Mouse (Mus musculus) spleen, postnatal 36 days (tissue): Measurements from ENCODE around the gene Ppil6.

Experiments used
- DNase-seq, 2 experiments: peaks; one replicate each; pipeline ENCODE4 v3.0.0; 2022; ENCODE audit warnings: low spot score in 2 of 2, mixed read lengths in 1 of 2

Gene Ppil6

DNA sequence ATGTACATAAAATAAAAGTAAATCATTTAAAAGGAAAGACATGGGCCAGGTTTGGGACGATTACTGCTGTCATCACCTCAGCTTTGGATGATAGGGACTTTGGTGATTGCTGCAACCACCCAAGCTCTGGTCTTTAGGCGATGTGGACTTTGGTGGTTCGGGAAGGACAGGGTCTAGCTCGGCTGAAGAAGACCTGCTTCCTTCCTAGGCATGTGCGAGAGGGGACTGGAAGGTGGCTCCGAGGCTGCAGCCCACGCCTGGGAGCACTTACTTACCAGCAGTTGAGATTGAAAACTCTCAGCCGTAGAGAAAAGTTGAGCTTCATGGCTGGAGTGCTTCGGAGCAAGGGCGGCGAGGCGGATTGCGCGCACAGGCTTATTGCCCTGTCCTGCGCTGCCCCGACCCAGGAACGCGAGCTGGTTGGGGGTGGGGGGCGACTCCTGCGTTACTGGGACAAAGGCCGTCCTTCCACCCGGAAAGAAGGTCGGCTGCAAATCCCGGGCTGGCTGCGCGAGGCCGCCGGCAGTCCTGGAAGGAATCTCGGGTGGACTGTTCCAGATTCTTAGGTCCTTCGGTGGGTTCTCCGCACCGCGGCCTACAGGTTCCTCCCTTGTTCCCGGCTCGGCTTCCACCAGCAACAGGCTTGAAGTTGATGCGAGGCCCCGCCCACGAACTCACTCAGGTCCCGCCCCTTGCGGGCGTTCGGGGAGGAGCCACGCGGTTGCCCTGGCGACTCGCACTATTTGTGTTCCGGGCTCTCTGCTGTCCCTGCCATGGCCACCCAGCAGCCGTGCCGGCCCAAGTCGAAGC is at the start of gene Ppil6, which contains the start of gene Smpd2:
TSS of gene Ppil6 (plus strand) at position 732 of the 810 bp plus-strand sequence.
TSS of gene Smpd2 (minus strand) at position 662 of the 810 bp plus-strand sequence.
- peak; percentile 91 to 92 for DNase-seq

GRCm38 (mm10) chr10:41448216-41448615 is 42.0 kb upstream of the Ppil6 start:
- DNase-seq, result no peak

DNA sequence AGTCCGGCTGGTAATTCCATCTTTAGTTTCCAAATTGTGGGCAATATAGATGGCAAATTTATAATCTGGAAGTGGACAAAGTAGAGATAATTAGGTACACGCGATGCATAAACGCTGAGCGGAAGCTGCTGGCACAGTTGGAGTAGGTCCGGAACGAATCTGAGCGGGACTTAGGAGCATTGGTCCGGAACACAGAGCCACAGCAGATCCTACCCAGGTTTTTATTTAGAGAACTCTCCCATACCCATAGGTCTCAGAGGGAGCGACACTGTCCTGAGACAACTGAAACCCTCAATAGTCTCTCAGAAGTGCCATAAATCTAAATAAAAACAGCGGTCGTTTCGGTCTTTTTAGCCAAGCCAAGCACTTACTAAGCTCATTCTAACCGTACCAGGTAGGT is 40.6 kb upstream of the Ppil6 start:
- no peak for DNase-seq

GRCm38 (mm10) chr10:41450137-41450670 is 40.0 kb upstream of the Ppil6 start, which contains the start of gene Zbtb24:
Gene Zbtb24, plus strand, starts transcription at chr10:41450383.
- peak; percentile 96 to 98 for DNase-seq

DNA sequence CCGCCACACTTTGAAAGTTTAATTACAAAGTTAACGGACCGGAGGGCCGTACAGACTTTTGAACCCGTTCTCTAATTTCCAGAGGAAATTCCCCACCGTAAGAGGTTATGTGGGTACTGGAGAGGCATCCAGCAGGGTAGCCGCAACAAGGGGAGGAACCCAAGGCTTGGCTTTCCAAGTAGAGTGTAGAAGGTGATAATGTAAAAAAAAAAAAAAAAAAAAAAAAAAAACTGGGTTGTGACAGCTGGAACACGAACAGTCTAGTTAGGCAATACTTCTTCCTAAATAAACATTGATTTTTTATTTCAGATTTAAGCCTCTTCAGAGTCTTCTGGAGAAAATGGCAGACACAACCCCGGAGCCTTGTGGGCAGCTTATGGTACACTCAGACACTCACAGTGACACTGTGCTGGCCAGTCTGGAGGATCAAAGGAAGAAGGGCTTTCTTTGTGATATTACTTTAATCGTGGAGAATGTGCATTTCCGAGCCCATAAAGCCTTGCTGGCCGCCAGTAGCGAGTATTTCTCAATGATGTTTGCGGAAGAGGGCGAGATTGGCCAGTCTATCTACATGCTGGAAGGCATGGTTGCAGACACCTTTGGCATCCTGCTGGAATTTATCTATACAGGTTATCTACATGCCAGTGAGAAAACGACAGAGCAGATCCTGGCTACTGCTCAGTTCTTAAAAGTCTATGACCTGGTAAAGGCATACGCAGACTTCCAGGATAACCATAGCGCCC is 39.3 kb upstream of the Ppil6 start:
- no peak for DNase-seq

- no peak for DNase-seq
Observed at GRCm38 (mm10) chr10:41451656-41452055, 38.6 kb upstream of the Ppil6 start.

DNA sequence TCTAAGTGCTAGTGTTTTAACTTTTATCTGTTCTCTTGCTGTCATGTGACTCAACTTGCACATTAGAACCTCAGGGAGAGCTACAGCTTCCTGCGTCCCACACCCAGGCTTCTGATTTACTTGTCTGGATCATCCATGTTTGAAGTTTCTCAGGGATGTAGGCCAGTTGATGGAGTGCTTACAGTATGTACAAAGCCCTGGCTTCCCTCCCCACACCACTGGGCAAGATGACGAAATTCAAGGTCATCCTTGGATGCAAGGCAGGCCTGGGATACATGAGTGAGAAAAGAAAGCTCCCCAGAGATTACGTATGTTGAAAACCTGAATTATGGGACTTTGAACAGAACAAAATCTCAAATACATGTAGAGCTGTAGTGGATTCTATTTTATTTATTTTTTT is 37.4 kb upstream of the Ppil6 start:
- no peak for DNase-seq

DNA sequence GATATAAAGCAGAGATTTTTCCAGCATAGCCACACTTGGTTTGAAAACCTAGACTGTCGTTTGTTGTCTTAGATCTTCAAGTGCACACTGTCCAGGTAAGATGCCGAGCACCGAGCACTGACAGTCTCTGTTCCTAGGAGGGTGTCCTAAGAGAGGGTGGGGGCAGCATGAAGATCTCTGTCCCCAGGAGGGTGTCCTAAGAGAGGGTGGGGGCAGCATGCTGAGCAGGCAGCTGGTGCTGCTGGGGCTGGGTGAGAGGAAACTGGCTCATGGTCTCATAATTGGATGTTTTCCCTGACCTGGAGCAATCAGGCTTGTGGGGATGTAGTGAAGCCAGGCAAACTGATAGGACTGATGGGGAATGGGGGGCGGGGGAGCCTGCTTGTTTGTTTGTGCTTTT is 30.2 kb upstream of the Ppil6 start:
- DNase-seq, result no peak

- no peak for DNase-seq
Observed at GRCm38 (mm10) chr10:41460501-41460900, 29.7 kb upstream of the Ppil6 start.

DNA sequence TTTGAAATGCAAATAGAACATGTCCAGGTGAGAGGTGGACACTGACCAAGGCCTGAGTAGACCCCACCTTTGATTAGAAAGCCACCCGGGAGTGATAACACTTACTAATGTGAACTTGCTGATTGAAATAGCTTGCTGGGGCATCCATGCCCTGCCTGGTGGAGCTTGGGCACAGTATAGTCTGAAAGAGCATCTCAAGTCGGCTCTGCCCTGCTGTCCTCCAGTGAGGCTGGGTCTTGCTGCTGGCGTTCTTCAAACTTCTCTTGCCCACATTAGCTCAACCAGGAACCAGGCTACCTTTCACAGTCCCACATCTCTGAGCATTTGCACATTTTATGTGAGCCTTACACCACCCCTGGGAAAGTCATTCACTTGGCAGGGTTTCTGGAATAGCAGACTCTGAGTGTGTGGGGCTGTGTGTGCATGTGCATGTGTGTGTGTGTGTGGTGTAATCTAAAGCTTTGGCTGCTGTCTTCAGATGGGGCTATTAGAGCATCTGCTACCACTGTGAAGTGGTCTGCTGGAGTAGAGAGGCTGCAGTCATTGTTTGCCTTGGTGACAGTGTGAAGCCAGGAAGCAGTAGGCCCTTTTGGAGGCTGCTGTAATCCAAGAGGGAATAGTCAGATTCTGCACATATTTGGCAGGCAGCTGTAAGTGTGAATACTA is 29.0 kb upstream of the Ppil6 start:
- DNase-seq, result no peak

DNA sequence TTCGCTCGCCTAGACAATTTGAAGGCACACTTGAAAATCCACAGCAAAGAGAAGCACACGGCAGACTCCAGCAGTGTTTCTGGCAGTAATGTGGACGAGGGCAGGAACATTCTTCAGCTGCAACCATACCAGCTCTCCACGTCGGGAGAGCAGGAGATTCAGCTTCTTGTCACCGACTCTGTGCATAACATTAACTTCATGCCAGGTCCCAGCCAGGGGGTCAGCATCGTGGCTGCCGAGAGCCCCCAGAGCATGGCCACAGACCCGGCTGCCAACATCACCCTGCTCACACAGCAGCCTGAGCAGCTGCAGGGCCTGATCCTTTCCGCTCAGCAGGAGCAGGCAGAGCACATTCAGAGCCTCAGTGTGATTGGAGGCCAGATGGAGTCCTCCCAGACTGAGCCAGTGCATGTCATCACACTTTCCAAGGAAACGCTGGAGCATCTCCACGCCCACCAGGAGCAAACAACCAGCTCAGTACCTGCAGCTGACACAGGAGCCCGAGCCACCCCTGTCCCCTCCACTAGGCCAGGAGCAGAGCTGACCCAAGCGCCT is 25.8 kb upstream of the Ppil6 start:
- no peak for DNase-seq

DNA sequence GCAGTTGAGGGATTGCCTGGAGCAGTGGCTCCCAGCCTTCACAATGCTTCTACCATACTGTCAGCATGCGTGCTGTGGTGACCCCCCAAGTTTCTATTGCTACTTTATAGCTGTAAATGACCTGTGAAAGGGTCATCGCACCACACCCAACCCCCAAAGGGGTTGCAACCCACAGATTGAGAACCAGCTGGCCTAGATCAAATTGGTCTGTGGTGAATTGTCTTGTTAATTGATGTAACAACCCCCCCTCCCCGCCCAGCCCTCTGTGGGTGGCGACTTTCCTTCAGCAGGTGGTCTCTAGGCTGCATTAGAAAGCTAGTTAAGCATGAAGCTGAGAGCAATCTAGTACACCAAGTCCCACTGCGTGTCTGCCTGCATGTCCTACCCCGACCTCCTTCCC is 22.9 kb upstream of the Ppil6 start:
- DNase-seq, result no peak

GRCm38 (mm10) chr10:41470693-41471092 is 19.5 kb upstream of the Ppil6 start:
- DNase-seq, result no peak

DNA sequence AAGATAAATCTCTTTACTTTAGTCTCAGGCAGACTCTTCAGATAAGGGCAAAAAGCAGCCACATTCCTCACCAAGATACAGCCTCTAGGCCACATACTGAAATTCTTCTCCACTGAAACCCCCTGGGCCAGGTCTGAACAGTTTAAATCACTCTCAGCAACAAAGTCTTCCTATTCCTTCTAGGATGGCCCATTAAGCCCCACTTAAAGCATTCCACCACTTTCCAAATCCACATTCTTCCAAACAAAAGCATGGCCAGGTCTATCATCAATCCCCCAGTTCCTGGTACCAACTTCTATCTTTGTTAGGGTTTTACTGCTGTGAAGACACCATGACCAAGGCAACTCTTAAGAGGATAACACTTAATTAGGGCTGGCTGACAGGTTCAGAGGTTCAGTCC is 17.7 kb upstream of the Ppil6 start:
- DNase-seq, result no peak

GRCm38 (mm10) chr10:41472962-41473481 is 17.2 kb upstream of the Ppil6 start:
- peak; percentile 17 to 39 for DNase-seq

DNA sequence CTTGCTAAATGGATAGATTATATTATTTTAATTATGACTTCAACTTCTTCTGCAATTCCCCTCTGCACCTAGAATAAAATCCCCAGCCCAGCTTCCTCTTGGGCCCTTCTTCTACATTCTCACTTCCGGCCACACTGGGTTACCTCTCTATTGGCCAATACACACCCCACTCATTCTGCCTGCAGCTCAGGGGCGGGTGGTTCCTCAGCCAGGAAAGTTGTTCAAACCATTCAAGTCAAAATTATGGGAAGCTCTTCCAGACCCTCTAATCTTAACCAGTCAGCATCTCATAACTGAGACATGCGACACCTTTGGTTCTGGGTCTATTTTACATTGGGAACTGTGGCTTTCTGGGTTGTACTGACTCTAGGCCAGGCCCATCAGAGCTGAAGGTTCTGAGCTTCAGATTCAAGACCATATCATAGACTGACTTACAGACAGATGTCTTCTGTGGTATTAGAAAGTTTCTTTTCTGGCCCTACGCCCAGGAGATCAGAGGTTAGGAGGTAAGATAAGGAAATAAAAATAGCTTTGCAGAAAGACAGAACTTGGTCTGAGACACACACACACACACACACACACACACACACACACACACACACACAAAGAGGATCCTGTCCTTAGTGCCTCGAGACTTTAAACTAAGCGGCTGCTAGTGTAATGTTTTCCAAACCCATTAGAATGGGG is 16.3 kb upstream of the Ppil6 start:
- DNase-seq, result peak; percentile 76 to 83

DNA sequence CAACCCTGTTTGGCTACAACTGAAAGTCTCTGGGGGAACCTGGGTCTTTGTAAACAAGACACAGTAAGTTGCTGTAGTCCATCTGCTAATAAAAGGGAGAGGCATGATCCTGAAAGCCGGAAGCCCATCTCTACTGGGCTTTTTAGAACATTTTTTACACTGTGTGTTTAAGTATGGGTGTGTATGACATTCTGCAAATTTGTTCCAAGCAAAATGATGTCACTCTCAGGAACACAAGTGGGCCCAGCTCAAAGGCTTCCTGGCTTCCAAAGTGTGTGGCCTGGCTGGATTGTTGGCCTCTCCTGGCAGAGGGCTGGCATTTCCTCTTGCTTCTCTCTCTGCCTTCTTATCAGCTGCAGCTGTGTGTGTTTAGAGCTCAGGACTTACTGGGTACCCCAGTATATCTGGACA is 15.3 kb upstream of the Ppil6 start:
- DNase-seq, result no peak

GRCm38 (mm10) chr10:41476171-41477017 is 13.8 kb upstream of the Ppil6 start, which contains the start of gene Mical1:
Gene Mical1, plus strand, starts transcription at chr10:41476314.
- DNase-seq, result peak; percentile 81 to 82

DNA sequence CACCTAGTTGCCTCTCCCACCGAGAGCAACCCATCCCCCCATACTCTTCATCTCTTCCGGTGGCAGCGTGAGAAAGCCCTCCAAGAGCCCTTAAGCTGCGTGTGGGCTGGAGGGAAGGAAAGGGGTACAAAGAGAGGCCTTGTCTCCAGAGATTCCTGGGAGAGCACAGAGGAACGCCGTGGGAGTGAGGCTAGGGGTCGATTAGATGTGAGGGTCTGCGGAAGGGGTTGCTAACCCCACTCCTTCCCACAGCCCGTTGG is 13.3 kb upstream of the Ppil6 start:
- no peak for DNase-seq
